Mouse (Mus musculus) kidney, adult 2 months (tissue): ENCODE results near the gene Bace1.

ENCODE experiments used
- CTCF ChIP-seq: fragments of 200-500 bp; conservative IDR thresholded peaks from 2 replicates; pipeline ENCODE4 v1.5.1; 2011; ENCODE audit warnings: low read depth, mild to moderate bottlenecking, control low read depth, low read length, moderate library complexity, mixed read lengths; ENCODE audit not compliant: insufficient read depth, insufficient read length
- POLR2A ChIP-seq: fragments of 200-500 bp; IDR thresholded peaks from one replicate; pipeline ENCODE4 v1.6.1; 2011; ENCODE audit warnings: low read depth, low read length, control low read depth

DNA sequence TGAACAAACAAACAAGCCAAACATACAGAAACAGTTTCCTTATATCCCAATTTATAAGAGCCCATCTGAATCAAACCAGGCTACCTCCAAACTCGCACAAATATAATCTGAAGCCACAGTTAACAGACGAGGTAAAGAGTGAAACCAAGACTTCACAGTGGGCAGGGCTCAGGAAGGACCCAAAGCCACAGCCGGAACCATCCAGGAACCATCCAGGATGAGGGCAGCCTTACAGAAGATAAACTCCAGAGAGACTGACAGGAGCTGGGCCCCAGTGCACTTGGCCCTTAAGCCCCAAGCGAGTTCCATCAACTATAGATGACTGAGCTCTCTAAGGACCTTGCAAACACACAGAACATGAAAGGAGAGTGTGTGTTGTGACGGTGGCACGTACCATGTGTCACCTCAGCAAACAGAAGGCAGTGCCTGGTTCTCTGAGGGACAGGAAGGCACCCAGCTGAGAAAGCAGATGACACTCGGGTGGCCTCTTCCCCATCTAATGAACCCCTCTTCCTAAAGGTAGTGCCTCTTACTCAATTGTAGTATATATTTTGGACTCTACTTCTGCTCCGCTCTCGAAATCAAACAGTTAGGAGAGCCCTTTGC lies 19.9 kb upstream of the Bace1 start:
- TF ChIP-seq CTCF (no peak), POLR2A (no peak)
